Mouse (Mus musculus) lung, postnatal 0 days (tissue): ENCODE data around the gene Lmna. TPM values are rescaled to one million over a fixed set of nuclear protein-coding genes. Genes with fewer than 3 reads are reported as not detected.

ENCODE experiments used
- ATAC-seq: fragments of 200-750 bp; cut with Nextera tagmentation; 2 replicates; pipeline ENCODE4 v1.8.0; 2017; ENCODE audit warnings: moderate library complexity
- DNase-seq: peaks from one replicate; pipeline ENCODE4 v3.0.0-alpha.2; 2016; ENCODE audit warnings: low spot score
- H3K27ac ChIP-seq: fragments of 300-500 bp; sonication (generic); 2 replicates; pipeline ENCODE4 v1.5.1; 2014; ENCODE audit warnings: antibody characterized with exemption, mild to moderate bottlenecking, low read length, mixed read lengths
- H3K27me3 ChIP-seq: fragments of 300-500 bp; sonication (generic); replicated peaks from 2 replicates; pipeline ENCODE4 v1.6.1; 2014; ENCODE audit warnings: low read length, mixed read lengths; ENCODE audit not compliant: insufficient read depth
- H3K36me3 ChIP-seq: fragments of 300-500 bp; sonication (generic); 2 replicates; pipeline ENCODE4 v1.6.1; 2014; ENCODE audit warnings: low read length, mixed read lengths; ENCODE audit not compliant: insufficient read depth
- H3K4me1 ChIP-seq: fragments of 300-500 bp; sonication (generic); 2 replicates; pipeline ENCODE4 v1.6.1; 2014; ENCODE audit warnings: antibody characterized with exemption, low read depth, low read length, mixed read lengths; ENCODE audit not compliant: insufficient read depth
- H3K4me2 ChIP-seq: fragments of 300-500 bp; sonication (generic); replicated peaks from 2 replicates; pipeline ENCODE4 v1.6.1; 2014; ENCODE audit warnings: low read depth, mild to moderate bottlenecking, low read length, moderate library complexity, mixed read lengths
- H3K4me3 ChIP-seq: fragments of 300-500 bp; sonication (generic); 2 replicates; pipeline ENCODE4 v1.5.1; 2014; ENCODE audit warnings: low read depth, low read length
- H3K9ac ChIP-seq: fragments of 300-500 bp; sonication (generic); replicated peaks from 2 replicates; pipeline ENCODE4 v1.6.1; 2014; ENCODE audit warnings: low read depth, mild to moderate bottlenecking
- H3K9me3 ChIP-seq: fragments of 300-500 bp; sonication (generic); 2 replicates; pipeline ENCODE4 v1.6.1; 2016; ENCODE audit warnings: low read length, mixed read lengths
- CTCF ChIP-seq: IDR thresholded peaks from 2 replicates; pipeline ENCODE4 v1.5.1; 2016; ENCODE audit warnings: antibody characterized with exemption, mild to moderate bottlenecking
- EP300 ChIP-seq: IDR thresholded peaks from 2 replicates; pipeline ENCODE4 v1.6.1; 2016; ENCODE audit warnings: antibody characterized with exemption, mild to moderate bottlenecking, control low read depth
- whole genome bisulfite sequencing: fragments of 180-500 bp; shearing (Covaris S2); extraction: QIAGEN DNeasy Blood & Tissue Kit; methylation state at CpG from one replicate; pipeline ENCODE4 v1.1.7; 2014; 5-methylcytosine and 5-hydroxymethylcytosine counted together
- polyA plus RNA-seq: library from polyadenylated mRNA; unstranded; fragments of >200 nt; fragmentation: Nextera tagmentation; extraction: Ambion mirVana; gene quantifications from 2 replicates; pipeline ENCODE4 v1.2.1, GENCODE M21; 2015

Lmna gene
- 185 and 216 TPM in 2 replicates for polyA plus RNA-seq

DNA sequence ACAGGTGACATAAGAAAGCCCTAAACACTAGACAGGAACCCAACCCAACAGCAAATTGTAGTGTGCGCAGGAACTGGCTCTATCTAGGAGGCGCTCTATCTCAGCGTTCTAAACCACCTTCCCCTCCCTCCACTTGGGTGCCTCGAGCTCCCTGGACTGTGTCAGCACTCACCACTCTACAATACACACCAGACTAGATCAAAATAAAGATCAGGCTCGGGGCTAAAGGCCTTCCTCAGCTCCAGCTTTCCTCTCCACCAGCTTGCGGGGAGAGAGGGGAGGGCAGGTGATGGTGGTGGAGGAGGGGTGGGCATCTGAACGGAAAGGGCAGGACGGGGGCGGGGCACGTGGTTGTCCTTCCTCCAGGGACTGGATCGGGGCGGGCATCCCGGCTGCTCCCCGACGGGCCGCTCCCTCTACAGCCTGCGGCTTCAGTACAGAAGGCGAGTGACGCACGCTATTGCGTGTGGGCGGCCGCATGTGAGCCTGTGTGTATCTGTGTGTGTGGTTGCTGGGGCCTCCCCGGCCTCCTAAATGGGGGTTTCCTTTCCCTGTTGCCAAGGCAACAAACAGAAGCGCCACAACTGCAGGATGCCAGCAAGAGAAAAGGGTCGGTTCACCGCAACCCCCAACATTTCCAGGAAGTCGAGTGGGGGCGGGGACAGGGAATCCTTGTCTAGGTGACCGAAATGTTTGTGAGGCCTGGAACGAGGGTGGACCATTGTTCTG lies at the start of gene Lmna:
Lmna (minus strand) TSS at position 265 of the 729 bp plus-strand sequence.
- DNase-seq (peak; percentile 99), ATAC-seq (peak; percentile 97)
- peaks cover 31% of the 10 kb centered on the region for H3K4me1 ChIP-seq
- no peaks in the 10 kb centered on the region for H3K27me3 ChIP-seq
- H3K4me3 ChIP-seq: peak within 1 kb of the TSS; percentile 32; the same call in 1 of the 2 replicates
- under 1% methylated on average over 29 of the region's 31 CpGs for WGBS
- TF ChIP-seq CTCF (peak; percentile 68), EP300 (peak; percentile 93)
- no peaks in the 10 kb centered on the region for H3K36me3 ChIP-seq
- no peaks in the 10 kb centered on the region for H3K9me3 ChIP-seq
- peak within 1 kb of the TSS; percentile 26; the same call in 1 of the 2 replicates for H3K9ac ChIP-seq
- H3K4me2 ChIP-seq: peak within 1 kb of the TSS; percentile 59
- peak within 1 kb of the TSS; percentile 92 for H3K27ac ChIP-seq

DNA sequence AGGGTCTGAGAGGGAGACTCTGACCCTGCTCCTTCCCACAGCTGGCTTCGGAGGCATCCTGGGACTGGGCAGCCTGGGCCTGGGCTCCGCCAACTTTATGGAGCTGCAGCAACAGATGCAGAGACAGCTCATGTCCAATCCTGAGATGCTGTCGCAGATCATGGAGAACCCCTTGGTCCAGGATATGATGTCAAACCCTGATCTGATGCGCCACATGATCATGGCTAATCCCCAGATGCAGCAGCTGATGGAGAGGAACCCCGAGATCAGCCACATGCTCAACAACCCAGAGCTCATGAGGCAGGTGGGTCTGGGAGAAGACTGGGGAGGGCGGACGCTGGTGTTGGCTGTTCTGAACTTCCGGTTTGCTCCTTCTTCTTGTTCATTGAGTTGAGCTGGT lies 46.9 kb upstream of the Lmna start:
- no peaks in the 10 kb centered on the region for H3K9me3 ChIP-seq
- H3K27me3 ChIP-seq: no peaks in the 10 kb centered on the region
- no peak overlapping the region for H3K9ac ChIP-seq
- DNase-seq: no peak
- 94% methylated on average over 8 of the region's 8 CpGs for WGBS
- no peak overlapping the region for H3K4me3 ChIP-seq
- H3K36me3 ChIP-seq: peaks cover 25% of the 10 kb centered on the region; the same call in 1 of the 2 replicates
- ATAC-seq: no peak
- TF ChIP-seq EP300: no peak
- TF ChIP-seq CTCF: no peak
- H3K4me2 ChIP-seq: no peak overlapping the region
- H3K4me1 ChIP-seq: peaks cover 11% of the 10 kb centered on the region; the same call in 1 of the 2 replicates
- no peak overlapping the region for H3K27ac ChIP-seq

DNA sequence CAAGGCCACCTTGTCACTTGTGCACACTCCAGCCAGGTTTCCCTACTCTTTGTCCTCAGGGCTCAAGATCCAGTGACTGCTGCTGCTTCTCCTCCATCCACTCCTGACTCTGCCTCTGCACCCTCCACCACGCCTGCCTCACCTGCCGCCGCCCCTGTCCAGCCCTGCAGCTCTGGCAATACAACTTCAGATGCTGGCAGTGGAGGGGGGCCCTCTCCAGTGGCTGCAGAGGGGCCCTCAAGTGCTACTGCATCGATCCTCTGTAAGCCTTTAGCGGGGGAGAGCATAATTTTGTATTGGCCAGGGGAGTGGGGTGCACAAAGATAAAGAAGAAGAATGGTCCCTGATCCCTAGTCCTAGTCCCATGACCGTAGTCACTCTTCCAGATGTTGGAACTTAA lies 46.0 kb upstream of the Lmna start:
- Histone ChIP-seq H3K27me3 (no peaks in the 10 kb centered on the region), H3K27ac (no peak overlapping the region)

DNA sequence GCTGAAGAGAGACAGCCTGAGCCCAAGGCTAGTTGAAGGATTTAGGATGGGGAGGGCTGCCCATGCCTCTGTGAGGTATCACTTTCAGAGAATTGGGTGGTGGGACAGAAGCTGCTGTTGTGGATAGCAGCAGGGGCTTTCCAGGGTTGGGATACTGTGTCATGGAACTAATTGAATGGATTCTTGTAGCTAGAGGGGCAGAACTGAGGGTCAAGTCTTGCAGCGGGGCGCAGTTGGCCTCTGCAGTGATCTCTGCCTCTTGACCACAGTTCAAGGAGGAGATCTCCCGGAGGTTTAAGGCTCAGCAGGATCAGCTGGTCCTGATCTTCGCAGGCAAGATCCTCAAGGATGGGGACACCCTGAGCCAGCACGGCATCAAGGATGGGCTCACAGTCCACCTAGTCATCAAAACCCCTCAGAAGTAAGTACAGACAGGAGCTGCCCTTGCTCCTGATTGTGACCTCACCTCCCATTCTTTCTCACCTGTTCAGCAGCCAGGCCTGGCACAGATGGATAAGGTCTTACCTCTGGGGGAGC lies 45.4 kb upstream of the Lmna start:
- 83% methylated on average over 5 of the region's 5 CpGs for WGBS
- no peaks in the 10 kb centered on the region for H3K9me3 ChIP-seq
- H3K4me3 ChIP-seq: no peak overlapping the region
- no peaks in the 10 kb centered on the region for H3K27me3 ChIP-seq
- no peak for TF ChIP-seq CTCF
- TF ChIP-seq EP300: no peak
- H3K9ac ChIP-seq: no peak overlapping the region
- DNase-seq (no peak), ATAC-seq (no peak)
- H3K4me2 ChIP-seq: no peak overlapping the region
- H3K36me3 ChIP-seq: peaks cover 15% of the 10 kb centered on the region; the same call in 1 of the 2 replicates
- no peak overlapping the region for H3K27ac ChIP-seq
- H3K4me1 ChIP-seq: peaks cover 11% of the 10 kb centered on the region; the same call in 1 of the 2 replicates

More for the DNA sequence above, 46.0 kb upstream of the Lmna start:
- Histone ChIP-seq H3K4me2 (no peak overlapping the region), H3K4me1 (peaks cover 11% of the 10 kb centered on the region; the same call in 1 of the 2 replicates), H3K9me3 (no peaks in the 10 kb centered on the region), H3K9ac (no peak overlapping the region), H3K36me3 (peaks cover 16% of the 10 kb centered on the region; the same call in 1 of the 2 replicates), H3K4me3 (no peak overlapping the region)
- 88% methylated on average over 6 of the region's 6 CpGs for WGBS
- TF ChIP-seq CTCF (no peak), EP300 (no peak)
- DNase-seq (no peak), ATAC-seq (no peak)

DNA sequence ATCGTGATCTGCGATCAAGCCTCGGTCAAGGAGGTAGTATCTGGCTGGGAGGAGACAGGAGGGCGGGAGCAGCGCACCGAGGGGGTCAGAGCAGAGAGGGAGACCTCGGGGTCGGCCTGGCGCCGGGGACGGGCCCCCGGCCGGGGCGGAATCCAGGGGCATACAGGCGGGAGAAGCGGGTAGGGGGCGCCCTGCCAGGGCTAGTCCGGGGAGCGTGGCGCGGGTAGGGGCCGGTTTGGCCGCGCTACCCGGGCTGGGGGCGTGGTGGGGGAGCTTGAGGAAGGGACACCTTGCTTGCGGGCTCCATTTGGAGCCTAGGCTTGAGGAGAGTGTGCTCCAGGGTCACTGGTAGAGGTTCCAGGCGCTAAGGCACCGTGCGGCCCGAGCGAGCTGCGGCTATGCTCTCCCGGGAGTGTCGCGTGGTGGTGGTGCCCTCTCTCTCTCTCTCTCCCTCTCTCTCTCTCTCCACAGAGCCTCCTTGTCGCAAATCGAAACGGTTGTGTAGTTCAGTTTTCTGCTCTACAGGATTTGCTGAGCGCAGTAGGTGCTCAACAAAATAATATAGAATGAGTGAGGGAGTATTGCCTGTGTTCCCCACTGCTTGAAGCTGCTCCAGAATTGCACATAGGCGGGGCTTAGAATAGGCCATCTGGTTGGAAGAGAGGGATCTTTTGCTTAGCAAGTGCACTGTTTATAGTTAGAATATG lies 44.3 kb upstream of the Lmna start:
- no peak; the same call in 1 of the 2 replicates for ATAC-seq
- TF ChIP-seq EP300 (no peak), CTCF (peak; percentile 39)
- Histone ChIP-seq H3K4me3 (peak overlapping the region; percentile 84), H3K4me1 (peaks cover 11% of the 10 kb centered on the region; the same call in 1 of the 2 replicates), H3K9ac (peak overlapping the region; percentile 78), H3K4me2 (peak overlapping the region; percentile 98), H3K27me3 (no peaks in the 10 kb centered on the region), H3K36me3 (peaks cover 15% of the 10 kb centered on the region; the same call in 1 of the 2 replicates), H3K27ac (peak overlapping the region; percentile 94), H3K9me3 (no peaks in the 10 kb centered on the region)
- DNase-seq: peak; percentile 72
- under 1% methylated on average over 28 of the region's 41 CpGs for WGBS

DNA sequence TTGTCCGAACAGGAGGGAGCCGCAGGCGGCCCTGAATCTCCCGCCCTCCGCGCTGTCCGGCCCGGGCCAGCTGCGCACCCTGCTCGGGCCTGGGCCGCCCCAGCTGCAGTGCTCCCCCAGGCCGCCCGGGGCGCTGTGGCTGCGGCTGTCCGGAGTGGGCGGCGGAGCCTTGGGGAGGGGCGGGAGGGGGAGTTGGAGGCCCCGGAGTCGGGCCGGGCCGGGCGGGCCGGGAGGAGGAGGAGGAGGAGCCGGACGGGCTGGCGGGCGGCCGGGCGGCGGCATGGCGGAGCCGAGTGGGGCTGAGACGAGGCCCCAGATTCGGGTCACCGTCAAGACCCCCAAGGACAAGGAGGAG lies 43.7 kb upstream of the Lmna start, which contains the start of gene Ubqln4:
Ubqln4 (plus strand) TSS at position 234 of the 355 bp plus-strand sequence.
- no peaks in the 10 kb centered on the region for H3K27me3 ChIP-seq
- no peaks in the 10 kb centered on the region for H3K9me3 ChIP-seq
- peak within 1 kb of the TSS; percentile 78 for H3K9ac ChIP-seq
- peak within 1 kb of the TSS; percentile 84 for H3K4me3 ChIP-seq
- peaks cover 11% of the 10 kb centered on the region; the same call in 1 of the 2 replicates for H3K4me1 ChIP-seq
- 0% methylated on average over 8 of the region's 37 CpGs for WGBS
- peak within 1 kb of the TSS; percentile 98 for H3K4me2 ChIP-seq
- DNase-seq (peak; percentile 92), ATAC-seq (peak; percentile 87)
- peak; percentile 81 for TF ChIP-seq CTCF
- no peak for TF ChIP-seq EP300
- H3K36me3 ChIP-seq: peaks cover 15% of the 10 kb centered on the region; the same call in 1 of the 2 replicates
- peak within 1 kb of the TSS; percentile 94 for H3K27ac ChIP-seq
